8 mouse cellular contexts compared by ENCODE assay signal in genomic region chr7:132806286-132806685, GRCm38 (mm10). TPM values are rescaled to one million over a fixed set of nuclear protein-coding genes. Genes with fewer than 3 reads are reported as not detected.
DNase-seq lines count a peak whose midpoint lies in the region; ATAC-seq lines count a peak whose summit lies in the region.
"Had no signal": no experiment of that assay in that cellular context is flagged by ENCODE, and none has a peak within 500 bp of the region (broad histone marks: within the 10 kb centered on the region; RNA-seq: fewer than 3 reads in every experiment).

No protein-coding gene starts in this region.

- H3K27me3 ChIP-seq in midbrain, embryonic 12.5 days: no peaks in the 10 kb centered on the region
- H3K27me3 ChIP-seq in midbrain, embryonic 11.5 days (ENCODE audit: control insufficient read depth, insufficient read depth, low read length): no peaks in the 10 kb centered on the region
- H3K27me3 ChIP-seq in liver, embryonic 15.5 days: no peaks in the 10 kb centered on the region
- H3K27me3 ChIP-seq: neural tube, embryonic 12.5 days had no signal

- no peak for ATAC-seq in midbrain, embryonic 12.5 days (ENCODE audit: low FRiP score, low read depth)
- ATAC-seq in midbrain, embryonic 11.5 days (ENCODE audit: low FRiP score): no peak
- no peak for ATAC-seq in liver, embryonic 15.5 days (ENCODE audit: insufficient read depth)
- ATAC-seq in erythroid progenitor cell, adult 5-6 weeks (replicated peaks; ENCODE audit: low FRiP score, poor library complexity, severe bottlenecking): no peak

- H3K27ac ChIP-seq in midbrain, embryonic 12.5 days (replicated peaks): no peak overlapping the region; the same call in 1 of the 2 replicates
- no peak overlapping the region for H3K27ac ChIP-seq in midbrain, embryonic 11.5 days (ENCODE audit: low read depth, low read length)
- peak overlapping the region; percentile 59; the same call in 1 of the 2 replicates for H3K27ac ChIP-seq in liver, embryonic 15.5 days (replicated peaks)
- H3K27ac ChIP-seq: neural tube, embryonic 12.5 days had no signal

- peaks cover 58% of the 10 kb centered on the region for H3K4me1 ChIP-seq in midbrain, embryonic 12.5 days
- H3K4me1 ChIP-seq in midbrain, embryonic 11.5 days (ENCODE audit: control insufficient read depth, insufficient read depth, low read length): peaks cover 50% of the 10 kb centered on the region
- H3K4me1 ChIP-seq in liver, embryonic 15.5 days (replicated peaks): peaks cover 98% of the 10 kb centered on the region

- H3K9ac ChIP-seq in midbrain, embryonic 12.5 days (replicated peaks): peak overlapping the region; percentile 12; the same call in 1 of the 2 replicates
- H3K9ac ChIP-seq in midbrain, embryonic 11.5 days (ENCODE audit: low read length): no peak overlapping the region
- no peak overlapping the region for H3K9ac ChIP-seq in liver, embryonic 15.5 days
- H3K9ac ChIP-seq: neural tube, embryonic 12.5 days had no signal

- no peak overlapping the region for H3K4me3 ChIP-seq in midbrain, embryonic 12.5 days
- H3K4me3 ChIP-seq in midbrain, embryonic 11.5 days (ENCODE audit: low read depth, low read length): no peak overlapping the region
- no peak overlapping the region for H3K4me3 ChIP-seq in liver, embryonic 15.5 days (replicated peaks)
- H3K4me3 ChIP-seq: neural tube, embryonic 12.5 days had no signal

- no peaks in the 10 kb centered on the region for H3K36me3 ChIP-seq in midbrain, embryonic 12.5 days
- H3K36me3 ChIP-seq in midbrain, embryonic 11.5 days (ENCODE audit: control insufficient read depth, insufficient read depth, low read length): no peaks in the 10 kb centered on the region
- H3K36me3 ChIP-seq in liver, embryonic 15.5 days (replicated peaks): no peaks in the 10 kb centered on the region
- H3K36me3 ChIP-seq: neural tube, embryonic 12.5 days had no signal

- H3K4me2 ChIP-seq in midbrain, embryonic 12.5 days (replicated peaks): no peak overlapping the region
- no peak overlapping the region for H3K4me2 ChIP-seq in midbrain, embryonic 11.5 days
- no peak overlapping the region for H3K4me2 ChIP-seq in liver, embryonic 15.5 days
- H3K4me2 ChIP-seq: neural tube, embryonic 12.5 days had no signal

- H3K9me3 ChIP-seq in midbrain, embryonic 12.5 days: no peaks in the 10 kb centered on the region
- no peaks in the 10 kb centered on the region for H3K9me3 ChIP-seq in midbrain, embryonic 11.5 days (ENCODE audit: control insufficient read depth, low read length)
- no peaks in the 10 kb centered on the region for H3K9me3 ChIP-seq in liver, embryonic 15.5 days (replicated peaks)
- H3K9me3 ChIP-seq: neural tube, embryonic 12.5 days had no signal

- intact Hi-C loops in gastrocnemius, postnatal 36 days (cut with DNase I): loop anchor here (5.0 kb wide), 1 partner anchor 34 kb away; no protein-coding TSS in a partner anchor

- 54% methylated on average over 5 of the region's 5 CpGs for WGBS in midbrain, embryonic 12.5 days
- 64% methylated on average over 5 of the region's 5 CpGs for WGBS in midbrain, embryonic 11.5 days
- 72% methylated on average over 5 of the region's 5 CpGs for WGBS in liver, embryonic 15.5 days (ENCODE audit: insufficient replicate concordance)

- no peak for DNase-seq in midbrain, embryonic 11.5 days (ENCODE audit: low spot score, missing footprints)
- peak; percentile 80 to 82 for DNase-seq in cerebellum, postnatal 25 days
- DNase-seq in gastrocnemius, postnatal 36 days: peak; percentile 61 to 71
- no peak for DNase-seq in spleen, postnatal 4 days (ENCODE audit: low spot score in 2 of 2)

RNA-seq across cellular contexts. Expression of gene Fam53b, which starts 7.4 kb away (rescaled TPM):
- polyA plus RNA-seq in midbrain, embryonic 12.5 days (2016; fragmentation: Nextera tagmentation; extraction: Ambion mirVana): 28.3 and 39.6 TPM in 2 replicates
- polyA plus RNA-seq in midbrain, embryonic 11.5 days (2014; fragmentation: Nextera tagmentation; extraction: Ambion mirVana): 17.0 and 17.5 TPM in 2 replicates
- 10 to 100 TPM; 15.0 to 16.1 TPM for total RNA-seq in gastrocnemius, postnatal 36 days (2021)
- 25.5 and 28.0 TPM in 2 replicates for polyA plus RNA-seq in liver, embryonic 15.5 days (2015; fragmentation: Nextera tagmentation; extraction: Ambion mirVana)
- 241 and 246 TPM in 2 replicates for total RNA-seq in erythroid progenitor cell, adult 5-6 weeks (2015; ENCODE audit: low replicate concordance)
- total RNA-seq in erythroid progenitor cell, adult 5-6 weeks (2017; ENCODE audit: low replicate concordance): 163 and 208 TPM in 2 replicates

RNA-seq across cellular contexts. Expression of gene Eef1akmt2, which starts 46.2 kb away (rescaled TPM):
- polyA plus RNA-seq in midbrain, embryonic 12.5 days (2016; fragmentation: Nextera tagmentation; extraction: Ambion mirVana): 91.4 and 91.6 TPM in 2 replicates
- polyA plus RNA-seq in midbrain, embryonic 11.5 days (2014; fragmentation: Nextera tagmentation; extraction: Ambion mirVana): 90.3 and 100.0 TPM in 2 replicates
- total RNA-seq in gastrocnemius, postnatal 36 days (2021): 1 to 10 TPM; 5.0 to 6.8 TPM
- 15.6 and 17.2 TPM in 2 replicates for polyA plus RNA-seq in liver, embryonic 15.5 days (2015; fragmentation: Nextera tagmentation; extraction: Ambion mirVana)
- total RNA-seq in erythroid progenitor cell, adult 5-6 weeks (2015; ENCODE audit: low replicate concordance): 4.7 and 8.0 TPM in 2 replicates
- total RNA-seq in erythroid progenitor cell, adult 5-6 weeks (2017; ENCODE audit: low replicate concordance): 13.9 and 21.3 TPM in 2 replicates

RNA-seq across cellular contexts. Expression of gene Abraxas2, which starts 52.7 kb away (rescaled TPM):
- 39.7 and 40.6 TPM in 2 replicates for polyA plus RNA-seq in midbrain, embryonic 12.5 days (2016; fragmentation: Nextera tagmentation; extraction: Ambion mirVana)
- polyA plus RNA-seq in midbrain, embryonic 11.5 days (2014; fragmentation: Nextera tagmentation; extraction: Ambion mirVana): 38.7 and 41.8 TPM in 2 replicates
- total RNA-seq in gastrocnemius, postnatal 36 days (2021): 10 to 100 TPM; 20.5 to 21.3 TPM
- 11.9 and 13.9 TPM in 2 replicates for polyA plus RNA-seq in liver, embryonic 15.5 days (2015; fragmentation: Nextera tagmentation; extraction: Ambion mirVana)
- 8.6 and 17.2 TPM in 2 replicates for total RNA-seq in erythroid progenitor cell, adult 5-6 weeks (2015; ENCODE audit: low replicate concordance)
- 3.6 and 9.0 TPM in 2 replicates for total RNA-seq in erythroid progenitor cell, adult 5-6 weeks (2017; ENCODE audit: low replicate concordance)

Comparison
In these comparisons a context has a peak if more than half of its experiments do, and no peak if none do; other contexts are left out.
1. DNase-seq: peak in cerebellum, postnatal 25 days (2 of 2) and gastrocnemius, postnatal 36 days (2 of 2); none in midbrain, embryonic 11.5 days (single experiment) and spleen, postnatal 4 days (0 of 2).